Mouse (Mus musculus) heart, adult 2 months (tissue): ENCODE measurements at regions not wholly inside any gene's neighbourhood (a gene's known extent, or its start where the extent isn't known, plus 50 kb on each side); places are given as distances from the start of the nearest gene placed in this dataset.

Source experiments
- DNase-seq, 2 experiments: peaks; one replicate each; pipeline ENCODE4 v3.0.0; 2021
- H3K27ac ChIP-seq: fragments of 200-600 bp; 2 replicates; pipeline ENCODE4 v1.8.1; 2022
- H3K27me3 ChIP-seq: fragments of 200-500 bp; 2 replicates; pipeline ENCODE4 v1.6.1; 2012; ENCODE audit warnings: mild to moderate bottlenecking, low read length, inconsistent platforms, mixed read lengths; ENCODE audit not compliant: control insufficient read depth, insufficient read depth
- H3K36me3 ChIP-seq: fragments of 200-500 bp; 2 replicates; pipeline ENCODE4 v1.6.1; 2012; ENCODE audit warnings: low read length, inconsistent platforms; ENCODE audit not compliant: control insufficient read depth, insufficient read depth
- H3K4me1 ChIP-seq: fragments of 200-500 bp; 2 replicates; pipeline ENCODE4 v1.6.1; 2011; ENCODE audit warnings: low read length; ENCODE audit not compliant: control insufficient read depth, insufficient read depth
- H3K4me3 ChIP-seq: fragments of 200-600 bp; 2 replicates; pipeline ENCODE4 v1.8.1; 2022
- H3K79me2 ChIP-seq: fragments of 200-500 bp; replicated peaks from 2 replicates; pipeline ENCODE4 v1.6.1; 2012; ENCODE audit warnings: mild to moderate bottlenecking, inconsistent platforms, low read length, moderate library complexity, mixed read lengths; ENCODE audit not compliant: control insufficient read depth, insufficient read depth
- H3K9ac ChIP-seq: fragments of 200-500 bp; 2 replicates; pipeline ENCODE4 v1.6.1; 2012; ENCODE audit warnings: low read depth, mild to moderate bottlenecking, control low read depth, inconsistent platforms, low read length, mixed read lengths
- CTCF ChIP-seq: fragments of 200-600 bp; IDR thresholded peaks from 2 replicates; pipeline ENCODE4 v1.8.1; 2022; ENCODE audit warnings: antibody characterized with exemption, mild to moderate bottlenecking, moderate library complexity
- EP300 ChIP-seq: fragments of 200-500 bp; IDR thresholded peaks from 2 replicates; pipeline ENCODE4 v1.6.1; 2011; ENCODE audit warnings: low read depth, low read length, control low read depth; ENCODE audit not compliant: insufficient read depth
- POLR2A ChIP-seq: fragments of 200-500 bp; IDR thresholded peaks from 2 replicates; pipeline ENCODE4 v1.6.1; 2011; ENCODE audit warnings: mild to moderate bottlenecking, low read depth, low read length, control low read depth; ENCODE audit not compliant: insufficient read depth
- WGBS: fragments of 180-500 bp; shearing (Covaris S2); methylation state at CpG from one replicate; pipeline ENCODE4 v1.1.7; 2018; 5-methylcytosine and 5-hydroxymethylcytosine counted together
- intact Hi-C: fragments of 180-260 bp; cut with DNase I; formaldehyde crosslinking; loops from one replicate; pipeline ENCODE4 v1.15.1; 2025

- no peak for TF ChIP-seq POLR2A
- no peak for TF ChIP-seq EP300
- peak; percentile 55 for TF ChIP-seq CTCF
- intact Hi-C loops = no loop called here
- peak overlapping the region; percentile 27 for H3K4me3 ChIP-seq
- no peak overlapping the region for H3K9ac ChIP-seq
- H3K4me1 ChIP-seq = no peaks in the 10 kb centered on the region
- H3K36me3 ChIP-seq = no peaks in the 10 kb centered on the region
- no peaks in the 10 kb centered on the region for H3K79me2 ChIP-seq
- no peaks in the 10 kb centered on the region for H3K27me3 ChIP-seq
- 62% methylated on average over 14 of the region's 14 CpGs for WGBS
- no peak overlapping the region; the same call in 1 of the 2 replicates for H3K27ac ChIP-seq
- no peak for DNase-seq
These were observed 139.1 kb upstream of the Map3k7 start for GRCm38 (mm10) chr4:31824518-31825437.

DNA sequence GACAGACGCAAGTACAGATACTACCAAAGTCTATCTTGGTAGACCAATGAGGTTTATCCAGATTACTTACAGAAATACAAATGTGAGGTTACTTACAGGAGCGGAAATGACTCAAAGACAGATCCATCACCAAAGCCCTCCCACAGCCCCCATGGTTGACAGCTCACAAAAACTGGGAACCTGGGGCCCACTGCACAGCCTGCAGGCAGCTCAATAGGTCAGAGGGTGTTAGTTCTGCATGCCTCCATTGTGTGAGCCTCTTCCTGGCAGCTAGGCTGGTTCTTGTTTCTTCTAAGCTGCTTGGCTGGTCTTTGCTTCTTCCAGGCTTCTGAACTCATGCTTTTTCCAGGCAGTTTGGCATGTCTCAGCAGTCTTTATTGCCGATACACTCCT, 138.5 kb upstream of the Map3k7 start:
- no peak overlapping the region for H3K27ac ChIP-seq
- intact Hi-C loops = no loop called here
- DNase-seq = no peak
- H3K9ac ChIP-seq = no peak overlapping the region
- no peak overlapping the region for H3K4me3 ChIP-seq
- no peaks in the 10 kb centered on the region for H3K4me1 ChIP-seq
- no peaks in the 10 kb centered on the region for H3K27me3 ChIP-seq
- WGBS = 79% methylated on average over 3 of the region's 3 CpGs
- H3K79me2 ChIP-seq = no peaks in the 10 kb centered on the region
- H3K36me3 ChIP-seq = no peaks in the 10 kb centered on the region
- TF ChIP-seq EP300 (no peak), CTCF (no peak), POLR2A (no peak)

GRCm38 (mm10) chr4:31826661-31827060, 137.2 kb upstream of the Map3k7 start:
- 85% methylated on average over 8 of the region's 8 CpGs for WGBS
- TF ChIP-seq EP300 = no peak
- no peaks in the 10 kb centered on the region for H3K27me3 ChIP-seq
- intact Hi-C loops = no loop called here
- H3K27ac ChIP-seq = no peak overlapping the region
- H3K4me3 ChIP-seq = no peak overlapping the region
- no peaks in the 10 kb centered on the region for H3K79me2 ChIP-seq
- DNase-seq = no peak
- no peaks in the 10 kb centered on the region for H3K36me3 ChIP-seq
- no peak overlapping the region for H3K9ac ChIP-seq
- no peaks in the 10 kb centered on the region for H3K4me1 ChIP-seq

- H3K27me3 ChIP-seq = no peaks in the 10 kb centered on the region
- intact Hi-C loops = no loop called here
These were observed 136.6 kb upstream of the Map3k7 start for GRCm38 (mm10) chr4:31827266-31827665.

GRCm38 (mm10) chr4:31830241-31830640, 133.7 kb upstream of the Map3k7 start:
- TF ChIP-seq POLR2A (no peak), CTCF (no peak), EP300 (no peak)
- Histone ChIP-seq H3K27ac (no peak overlapping the region), H3K79me2 (no peaks in the 10 kb centered on the region), H3K4me3 (no peak overlapping the region), H3K36me3 (no peaks in the 10 kb centered on the region), H3K4me1 (no peaks in the 10 kb centered on the region), H3K27me3 (no peaks in the 10 kb centered on the region), H3K9ac (no peak overlapping the region)
- WGBS = 53% methylated on average over 11 of the region's 11 CpGs
- DNase-seq = no peak
- intact Hi-C loops = no loop called here

More at GRCm38 (mm10) chr4:31827266-31827665, 136.6 kb upstream of the Map3k7 start:
- Histone ChIP-seq H3K27ac (no peak overlapping the region), H3K36me3 (no peaks in the 10 kb centered on the region), H3K9ac (no peak overlapping the region), H3K79me2 (no peaks in the 10 kb centered on the region), H3K4me3 (no peak overlapping the region), H3K4me1 (no peaks in the 10 kb centered on the region)
- no peak for DNase-seq
- 67% methylated on average over 7 of the region's 7 CpGs for WGBS
- TF ChIP-seq CTCF (peak; percentile 64), EP300 (no peak)

- no peak overlapping the region for H3K27ac ChIP-seq
- H3K27me3 ChIP-seq = no peaks in the 10 kb centered on the region
- TF ChIP-seq EP300 (no peak), CTCF (no peak), POLR2A (no peak)
- intact Hi-C loops = no loop called here
- no peak overlapping the region for H3K4me3 ChIP-seq
- WGBS = 86% methylated on average over 2 of the region's 2 CpGs
- no peaks in the 10 kb centered on the region for H3K4me1 ChIP-seq
- no peaks in the 10 kb centered on the region for H3K79me2 ChIP-seq
- H3K9ac ChIP-seq = no peak overlapping the region
- no peak for DNase-seq
- H3K36me3 ChIP-seq = no peaks in the 10 kb centered on the region
These were observed 132.4 kb upstream of the Map3k7 start for GRCm38 (mm10) chr4:31831469-31831868.
